Comparison of ENCODE assay signal across 9 mouse cellular contexts in genomic region chr1:172313613-172314411, GRCm38 (mm10). TPM values are rescaled to one million over a fixed set of nuclear protein-coding genes. Genes with fewer than 3 reads are reported as not detected.
DNase-seq lines count a peak whose midpoint lies in the region; ATAC-seq and TF ChIP-seq lines count a peak whose summit lies in the region.
"Had no signal": no experiment of that assay in that cellular context is flagged by ENCODE, and none has a peak within 500 bp of the region (broad histone marks: within the 10 kb centered on the region; RNA-seq: fewer than 3 reads in every experiment).

No protein-coding gene starts in this region.

- TF ChIP-seq CTCF in lung, adult 2 months (IDR thresholded peaks at IDR 0.05; ENCODE audit: insufficient read depth, low read length) = no peak
- TF ChIP-seq CTCF in intestine, postnatal 0 days (IDR thresholded peaks at IDR 0.05; ENCODE audit: low read depth) = no peak
- TF ChIP-seq CTCF in olfactory bulb, adult 2 months (IDR thresholded peaks at IDR 0.05; ENCODE audit: insufficient read depth, low read depth, low read length) = no peak

- no peaks in the 10 kb centered on the region for H3K27me3 ChIP-seq in lung, embryonic 16.5 days (ENCODE audit: control insufficient read depth, insufficient read depth, low read depth, low read length)
- H3K27me3 ChIP-seq in embryonic facial prominence, embryonic 13.5 days = no peaks in the 10 kb centered on the region
- no peaks in the 10 kb centered on the region for H3K27me3 ChIP-seq in intestine, postnatal 0 days (replicated peaks; ENCODE audit: control insufficient read depth, insufficient read depth, low read length)

- no peak overlapping the region for H3K27ac ChIP-seq in lung, embryonic 16.5 days (ENCODE audit: low read length)
- H3K27ac ChIP-seq in embryonic facial prominence, embryonic 13.5 days = no peak overlapping the region
- H3K27ac ChIP-seq in intestine, postnatal 0 days (ENCODE audit: low read depth, low read length) = no peak overlapping the region
- H3K27ac ChIP-seq in olfactory bulb, adult 2 months (ENCODE audit: insufficient read depth, low read depth, low read length) = peak overlapping the region; percentile 88
- H3K27ac ChIP-seq: heart, embryonic 13.5 days had no signal

- no peak overlapping the region for H3K9ac ChIP-seq in lung, embryonic 16.5 days (ENCODE audit: low read length)
- 0 out of 2 replicates have a peak overlapping the region, but pooled peaks have one; percentile 77 for H3K9ac ChIP-seq in embryonic facial prominence, embryonic 13.5 days
- H3K9ac ChIP-seq in intestine, postnatal 0 days (ENCODE audit: low read depth, low read length) = no peak overlapping the region

- no peak for TF ChIP-seq POLR2A in lung, adult 2 months (IDR thresholded peaks at IDR 0.05; ENCODE audit: borderline replicate concordance, extremely low read depth, low read depth, low read length)
- TF ChIP-seq POLR2A in olfactory bulb, adult 2 months (IDR thresholded peaks at IDR 0.05; ENCODE audit: insufficient read depth, low read depth, low read length) = no peak

- ATAC-seq in lung, embryonic 16.5 days (ENCODE audit: low read depth) = no peak
- ATAC-seq in embryonic facial prominence, embryonic 13.5 days (ENCODE audit: insufficient number of reproducible peaks, insufficient read depth, low FRiP score, low TSS enrichment, low read depth) = no peak
- no peak for ATAC-seq in intestine, postnatal 0 days

- no peak for DNase-seq in lung, adult 2 months
- DNase-seq in adrenal gland, adult 18-20 months (ENCODE audit: low spot score in 2 of 2) = no peak
- DNase-seq in retina, embryonic 14.5 days (ENCODE audit: low spot score) = no peak
- no peak for DNase-seq in heart, adult 18-20 months

- peaks cover 24% of the 10 kb centered on the region for H3K4me1 ChIP-seq in lung, embryonic 16.5 days (replicated peaks; ENCODE audit: control insufficient read depth, insufficient read depth, low read length)
- peaks cover 6% of the 10 kb centered on the region; the same call in 1 of the 2 replicates for H3K4me1 ChIP-seq in lung, adult 2 months (ENCODE audit: control insufficient read depth, insufficient read depth, low read length)
- H3K4me1 ChIP-seq in embryonic facial prominence, embryonic 13.5 days = peaks cover 46% of the 10 kb centered on the region
- H3K4me1 ChIP-seq in intestine, postnatal 0 days (replicated peaks; ENCODE audit: control insufficient read depth, insufficient read depth, low read length) = 0 out of 2 replicates have a peak, but pooled peaks cover 6% of the 10 kb centered on the region
- peaks cover 46% of the 10 kb centered on the region for H3K4me1 ChIP-seq in olfactory bulb, adult 2 months (ENCODE audit: control insufficient read depth, insufficient read depth, low read length)

- H3K4me2 ChIP-seq in lung, embryonic 16.5 days (ENCODE audit: low read depth, low read length) = peak overlapping the region; percentile 19; the same call in 1 of the 2 replicates
- peak overlapping the region; percentile 93 for H3K4me2 ChIP-seq in embryonic facial prominence, embryonic 13.5 days
- peak overlapping the region; percentile 90; the same call in 1 of the 2 replicates for H3K4me2 ChIP-seq in intestine, postnatal 0 days (replicated peaks; ENCODE audit: low read depth)

- peaks cover 6% of the 10 kb centered on the region for H3K36me3 ChIP-seq in lung, embryonic 16.5 days (ENCODE audit: control insufficient read depth, insufficient read depth, low read length)
- H3K36me3 ChIP-seq in embryonic facial prominence, embryonic 13.5 days = peaks cover 16% of the 10 kb centered on the region
- peaks cover 29% of the 10 kb centered on the region; the same call in 1 of the 2 replicates for H3K36me3 ChIP-seq in intestine, postnatal 0 days (ENCODE audit: control insufficient read depth, insufficient read depth)

- no peak overlapping the region for H3K4me3 ChIP-seq in lung, embryonic 16.5 days (ENCODE audit: low read length)
- H3K4me3 ChIP-seq in lung, adult 2 months (replicated peaks; ENCODE audit: extremely low read depth, low read depth, low read length) = no peak overlapping the region
- H3K4me3 ChIP-seq in embryonic facial prominence, embryonic 13.5 days = peak overlapping the region; percentile 59; the same call in 1 of the 2 replicates
- no peak overlapping the region for H3K4me3 ChIP-seq in intestine, postnatal 0 days (ENCODE audit: low read depth, low read length)
- peak overlapping the region; percentile 81 for H3K4me3 ChIP-seq in olfactory bulb, adult 2 months (ENCODE audit: insufficient read depth, low read depth, low read length)

- WGBS in lung, embryonic 16.5 days = 80% methylated on average over 10 of the region's 10 CpGs
- 77% methylated on average over 10 of the region's 10 CpGs for WGBS in lung, adult 2 months
- 69% methylated on average over 10 of the region's 10 CpGs for WGBS in embryonic facial prominence, embryonic 13.5 days
- 79% methylated on average over 10 of the region's 10 CpGs for WGBS in intestine, postnatal 0 days
- WGBS in olfactory bulb, adult 2 months = 45% methylated on average over 10 of the region's 10 CpGs

- no peaks in the 10 kb centered on the region for H3K9me3 ChIP-seq in lung, embryonic 16.5 days (ENCODE audit: control insufficient read depth, low read length)
- no peaks in the 10 kb centered on the region for H3K9me3 ChIP-seq in embryonic facial prominence, embryonic 13.5 days
- no peaks in the 10 kb centered on the region for H3K9me3 ChIP-seq in intestine, postnatal 0 days (ENCODE audit: control insufficient read depth)
- H3K9me3 ChIP-seq: heart, embryonic 13.5 days had no signal

RNA-seq across cellular contexts. Expression of gene Kcnj9, which starts 15.3 kb away (rescaled TPM):
- polyA plus RNA-seq in lung, embryonic 16.5 days (2015; fragmentation: Nextera tagmentation; extraction: Ambion mirVana) = not detected in 2 replicates
- 0.08 TPM in 1 of 2 replicates, not detected in the other for polyA plus RNA-seq in lung, adult 2 months (2012; rRNA removed)
- 0.07 TPM in 1 of 2 replicates, not detected in the other for polyA plus RNA-seq in embryonic facial prominence, embryonic 13.5 days (2015; fragmentation: Nextera tagmentation; extraction: Ambion mirVana)
- polyA plus RNA-seq in intestine, postnatal 0 days (2015; fragmentation: Nextera tagmentation; extraction: Ambion mirVana) = 0.05 TPM in 1 of 2 replicates, not detected in the other
- polyA plus RNA-seq in olfactory bulb, adult 2 months (2012; ENCODE audit: insufficient read depth, insufficient read length, low replicate concordance, missing spikeins) = not detected in 2 replicates
- under 1 TPM in 1 of 2 experiments, not detected in 1; 0.22 TPM for total RNA-seq in adrenal gland, adult 18-20 months (2021)
- total RNA-seq in heart, adult 18-20 months (2021) = not detected
- polyA plus RNA-seq: heart, embryonic 13.5 days had no signal

RNA-seq across cellular contexts. Expression of gene Atp1a2, which starts 15.9 kb away (rescaled TPM):
- polyA plus RNA-seq in lung, embryonic 16.5 days (2015; fragmentation: Nextera tagmentation; extraction: Ambion mirVana) = 6.2 and 6.7 TPM in 2 replicates
- 56.1 and 93.0 TPM in 2 replicates for polyA plus RNA-seq in lung, adult 2 months (2012; rRNA removed)
- 1.9 and 2.5 TPM in 2 replicates for polyA plus RNA-seq in embryonic facial prominence, embryonic 13.5 days (2015; fragmentation: Nextera tagmentation; extraction: Ambion mirVana)
- 1.9 and 2.8 TPM in 2 replicates for polyA plus RNA-seq in intestine, postnatal 0 days (2015; fragmentation: Nextera tagmentation; extraction: Ambion mirVana)
- 130 and 318 TPM in 2 replicates for polyA plus RNA-seq in olfactory bulb, adult 2 months (2012; ENCODE audit: insufficient read depth, insufficient read length, low replicate concordance, missing spikeins)
- total RNA-seq in adrenal gland, adult 18-20 months (2021) = 100 to 1,000 TPM; 128 to 221 TPM
- 100 to 1,000 TPM; 496 to 511 TPM for total RNA-seq in heart, adult 18-20 months (2021)

RNA-seq across cellular contexts. Expression of gene Kcnj10, which starts 27.2 kb away (rescaled TPM):
- 0.15 and 0.20 TPM in 2 replicates for polyA plus RNA-seq in lung, embryonic 16.5 days (2015; fragmentation: Nextera tagmentation; extraction: Ambion mirVana)
- 0.12 and 0.28 TPM in 2 replicates for polyA plus RNA-seq in lung, adult 2 months (2012; rRNA removed)
- 0.06 TPM in 2 replicates for polyA plus RNA-seq in embryonic facial prominence, embryonic 13.5 days (2015; fragmentation: Nextera tagmentation; extraction: Ambion mirVana)
- 0.16 and 0.17 TPM in 2 replicates for polyA plus RNA-seq in intestine, postnatal 0 days (2015; fragmentation: Nextera tagmentation; extraction: Ambion mirVana)
- 93.5 and 169 TPM in 2 replicates for polyA plus RNA-seq in olfactory bulb, adult 2 months (2012; ENCODE audit: insufficient read depth, insufficient read length, low replicate concordance, missing spikeins)
- 1 to 10 TPM; 1.3 to 1.5 TPM for total RNA-seq in adrenal gland, adult 18-20 months (2021)
- total RNA-seq in heart, adult 18-20 months (2021) = under 1 TPM; 0.17 to 0.18 TPM
- polyA plus RNA-seq: heart, embryonic 13.5 days had no signal

RNA-seq across cellular contexts. Expression of gene Igsf8, which starts 52.4 kb away (rescaled TPM):
- polyA plus RNA-seq in lung, embryonic 16.5 days (2015; fragmentation: Nextera tagmentation; extraction: Ambion mirVana) = 42.5 and 46.0 TPM in 2 replicates
- polyA plus RNA-seq in lung, adult 2 months (2012; rRNA removed) = 90.8 and 105 TPM in 2 replicates
- polyA plus RNA-seq in embryonic facial prominence, embryonic 13.5 days (2015; fragmentation: Nextera tagmentation; extraction: Ambion mirVana) = 46.9 and 49.8 TPM in 2 replicates
- 17.7 and 17.8 TPM in 2 replicates for polyA plus RNA-seq in intestine, postnatal 0 days (2015; fragmentation: Nextera tagmentation; extraction: Ambion mirVana)
- polyA plus RNA-seq in olfactory bulb, adult 2 months (2012; ENCODE audit: insufficient read depth, insufficient read length, low replicate concordance, missing spikeins) = not detected in 2 replicates
- total RNA-seq in adrenal gland, adult 18-20 months (2021) = 10 to 100 TPM; 20.8 to 27.8 TPM
- 10 to 100 TPM in 1 of 2 experiments, 1 to 10 TPM in 1; 9.8 to 10.1 TPM for total RNA-seq in heart, adult 18-20 months (2021)

RNA-seq across cellular contexts. Expression of gene Atp1a4, which starts 55.6 kb away (rescaled TPM):
- not detected in 2 replicates for polyA plus RNA-seq in lung, embryonic 16.5 days (2015; fragmentation: Nextera tagmentation; extraction: Ambion mirVana)
- polyA plus RNA-seq in lung, adult 2 months (2012; rRNA removed) = 0.05 and 1.2 TPM in 2 replicates
- polyA plus RNA-seq in embryonic facial prominence, embryonic 13.5 days (2015; fragmentation: Nextera tagmentation; extraction: Ambion mirVana) = not detected in 2 replicates
- not detected in 2 replicates for polyA plus RNA-seq in intestine, postnatal 0 days (2015; fragmentation: Nextera tagmentation; extraction: Ambion mirVana)
- polyA plus RNA-seq in olfactory bulb, adult 2 months (2012; ENCODE audit: insufficient read depth, insufficient read length, low replicate concordance, missing spikeins) = not detected in 2 replicates
- 1 to 10 TPM in 1 of 2 experiments, under 1 TPM in 1; 0.42 to 3.7 TPM for total RNA-seq in adrenal gland, adult 18-20 months (2021)
- not detected for total RNA-seq in heart, adult 18-20 months (2021)

Comparison
In these comparisons a context has a peak if more than half of its experiments do, and no peak if none do; other contexts are left out.
1. H3K4me2 ChIP-seq: peak in every context shown above with its lines; median percentile 93 in embryonic facial prominence, embryonic 13.5 days; 90 in intestine, postnatal 0 days; 19 in lung, embryonic 16.5 days.
2. H3K4me3 ChIP-seq: peak in embryonic facial prominence, embryonic 13.5 days (single experiment) and olfactory bulb, adult 2 months (single experiment); none in lung, embryonic 16.5 days (single experiment), lung, adult 2 months (single experiment) and intestine, postnatal 0 days (single experiment).
3. RNA of gene Kcnj10, which starts 27.2 kb away (polyA plus RNA-seq): 93.5 to 169 TPM in olfactory bulb, adult 2 months; 0.12 to 0.28 TPM in lung, adult 2 months, 0.15 to 0.20 TPM in lung, embryonic 16.5 days, 0.16 to 0.17 TPM in intestine, postnatal 0 days and 0.06 TPM in embryonic facial prominence, embryonic 13.5 days; every median in the first group is over 10 times any median in the second.